Mouse (Mus musculus): ENCODE measurements at regions not wholly inside any gene's neighbourhood (a gene's known extent, or its start where the extent isn't known, plus 50 kb on each side); places are given as distances from the start of the nearest gene placed in this dataset.
A peak's percentile ranks its signal among the peaks of the same experiment; 100 is the strongest.

GRCm38 (mm10) chr6:60345448-60345847 is 484.2 kb downstream of the Snca start:
- Histone ChIP-seq H3K36me3 (ENCODE audit: insufficient read depth, low read length) (no peaks in the 10 kb centered on the region; the same call in 1 of the 2 replicates), H3K27me3 (ENCODE audit: insufficient read depth, low read length) (no peaks in the 10 kb centered on the region), H3K9me3 (ENCODE audit: low read length) (peaks cover 43% of the 10 kb centered on the region), H3K4me3 (replicated peaks; ENCODE audit: low read length) (no peak overlapping the region), H3K4me1 (replicated peaks; ENCODE audit: low read depth, low read length) (no peaks in the 10 kb centered on the region)
- TF ChIP-seq NANOG (IDR thresholded peaks at IDR 0.05; ENCODE audit: borderline replicate concordance, low read length) = peak; percentile 46; the same call in 1 of the 2 replicates
- TF ChIP-seq POU5F1 (IDR thresholded peaks at IDR 0.05; ENCODE audit: borderline replicate concordance, low read length) = no peak

Data from E14TG2a.4 (cell line).